Mouse (Mus musculus) mouse trophoblast stem cell (cell line): ENCODE measurements around the gene Tmem209.

Experiments
- in situ Hi-C, 2 experiments: fragments of 300-500 bp; cut with MseI, MboI; formaldehyde crosslinking; loops; 2 replicates in 1 of 2; 3 replicates in 1 of 2; pipeline ENCODE4 v1.15.1; 2025

The Tmem209 gene

DNA sequence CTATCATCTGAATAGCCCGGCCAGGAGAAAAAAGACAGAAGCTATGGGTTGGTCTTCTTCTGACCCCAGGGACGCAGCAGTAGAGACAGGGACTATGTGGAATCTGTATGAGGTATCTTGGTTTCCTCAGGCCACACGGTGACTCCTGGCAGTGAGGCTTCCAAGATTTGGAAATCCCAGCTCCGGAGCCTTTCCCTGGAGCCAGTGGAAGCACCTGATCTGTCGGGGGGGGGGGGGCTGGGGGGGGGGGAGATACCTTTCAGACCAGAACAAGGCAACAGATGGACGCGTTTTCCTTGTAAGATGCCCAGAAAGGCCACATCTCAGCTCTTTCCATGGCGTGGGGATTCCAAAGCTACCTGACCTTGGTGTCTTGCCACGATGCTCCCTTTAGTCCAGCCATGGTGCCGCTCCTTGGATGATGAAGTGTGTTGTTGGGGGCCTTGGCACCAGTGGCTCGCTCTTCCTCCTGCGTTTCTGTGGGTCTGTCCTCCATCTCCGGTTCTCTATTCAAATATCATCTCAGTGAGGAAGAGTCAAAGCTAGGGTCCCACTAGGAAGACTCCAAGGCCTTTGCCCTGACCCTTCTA lies 47.7 kb downstream of the Tmem209 start:
- in situ Hi-C loops, result no loop called here

DNA sequence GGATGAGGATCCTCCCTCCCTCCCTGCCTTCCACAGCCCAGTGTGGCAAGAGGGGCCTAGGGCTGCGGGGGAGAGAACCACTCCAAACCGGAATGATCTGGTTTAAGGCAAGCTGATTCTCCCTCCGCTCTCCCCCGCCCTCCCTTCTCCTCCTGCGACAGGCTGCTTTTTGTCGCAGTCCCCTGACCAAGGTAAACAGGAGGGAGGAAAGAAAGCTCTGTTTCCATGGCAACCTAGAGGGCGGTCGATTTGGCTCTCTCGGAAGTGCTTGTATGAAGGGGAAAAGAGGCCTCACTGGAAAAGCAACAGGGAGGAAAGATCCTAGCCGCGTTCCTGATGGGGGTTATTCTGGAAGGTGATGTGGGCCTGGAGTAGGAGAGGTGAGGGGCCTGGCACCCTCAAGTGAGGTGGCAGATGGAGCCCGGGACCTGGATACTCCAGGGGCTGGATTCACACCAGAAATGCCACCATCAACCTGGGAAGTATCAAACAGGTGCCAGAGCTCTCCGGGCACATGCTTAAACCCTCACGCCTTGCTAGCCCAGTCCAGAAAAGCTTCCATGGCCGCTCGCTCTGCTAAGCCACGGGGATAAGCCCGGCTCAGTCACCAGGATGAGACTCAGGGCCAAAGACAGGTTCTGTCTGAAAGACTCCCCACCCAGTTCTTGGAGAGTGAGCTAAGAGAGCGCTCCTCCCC lies 48.7 kb downstream of the Tmem209 start:
- in situ Hi-C loops, result no loop called here

DNA sequence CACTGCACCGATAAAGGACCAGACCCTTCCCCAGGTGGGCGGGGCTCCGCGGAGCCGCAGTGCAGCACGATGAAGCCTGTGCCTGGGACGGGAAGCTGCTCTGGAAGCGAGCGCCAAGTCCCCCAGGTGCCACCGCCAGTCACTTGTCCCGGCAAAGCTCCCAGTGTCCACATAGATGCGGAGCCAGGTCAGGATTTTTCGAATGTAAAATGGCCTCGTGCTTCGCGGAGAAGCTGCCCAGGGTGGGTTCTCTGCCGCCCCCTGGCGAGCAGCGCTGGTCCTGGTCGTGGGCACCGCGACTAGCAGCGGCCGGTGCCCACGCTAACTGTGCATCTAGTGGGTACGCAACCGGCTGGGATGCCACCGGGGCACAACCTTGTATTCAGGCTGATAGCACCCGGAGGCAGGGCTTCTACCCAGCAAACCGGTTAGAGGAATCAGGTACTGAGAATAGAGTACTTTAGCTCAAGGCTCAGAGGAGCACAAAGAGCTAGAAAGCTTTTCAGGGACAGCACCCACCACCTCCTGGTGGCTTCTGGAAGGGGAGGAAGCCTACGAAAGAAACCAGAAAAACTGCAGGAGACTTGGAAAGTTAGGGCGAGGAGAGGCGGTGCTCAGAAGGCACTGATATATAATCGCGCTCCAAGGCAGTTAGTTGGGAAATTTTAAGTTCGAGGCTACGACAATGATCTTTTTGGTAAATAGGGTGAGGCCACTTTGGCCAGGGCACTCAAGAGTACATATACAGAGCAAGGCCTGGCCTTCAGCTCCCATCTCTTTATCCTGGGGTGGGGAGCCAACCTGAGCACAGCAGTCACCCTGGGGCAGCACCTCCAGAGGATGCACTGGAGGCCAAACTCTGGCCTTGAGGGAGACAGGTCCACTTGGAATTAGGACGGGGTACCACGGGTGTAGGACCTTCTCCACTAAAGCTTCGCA lies 49.5 kb downstream of the Tmem209 start:
- in situ Hi-C loops, result no loop called here

DNA sequence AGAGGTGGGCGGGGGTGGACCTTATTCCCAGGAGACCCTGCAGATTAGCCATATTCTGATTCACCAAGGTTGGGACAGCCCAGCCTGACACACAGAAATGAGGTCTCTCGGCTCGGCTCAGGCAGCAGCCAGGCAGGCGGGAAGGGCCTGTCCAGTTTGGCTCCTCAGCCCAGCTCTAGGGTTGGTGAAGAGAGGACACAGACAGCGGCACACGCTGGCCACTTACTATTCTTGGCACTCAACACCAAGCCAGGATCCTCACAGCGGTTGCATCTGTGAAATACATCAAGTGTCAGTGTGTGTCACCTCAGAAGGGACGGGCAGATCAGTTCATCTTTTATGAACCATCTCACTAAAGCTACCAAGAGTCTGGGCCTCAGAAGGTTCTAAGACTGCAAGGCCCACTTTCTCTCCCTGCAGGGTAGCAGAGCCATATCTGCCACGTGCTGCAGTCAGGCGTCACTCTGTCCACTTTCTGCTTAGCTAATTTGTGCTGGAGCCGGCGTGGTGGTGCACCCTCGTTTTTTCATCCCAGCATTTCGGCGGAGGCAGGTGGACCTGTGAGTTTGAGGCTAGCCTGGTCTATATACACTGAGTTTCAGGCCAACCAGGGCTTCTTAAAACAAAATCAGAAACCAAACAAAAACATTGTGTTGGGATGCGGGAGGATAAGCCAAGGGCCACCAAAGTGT lies 50.4 kb downstream of the Tmem209 start:
- in situ Hi-C loops, result no loop called here

DNA sequence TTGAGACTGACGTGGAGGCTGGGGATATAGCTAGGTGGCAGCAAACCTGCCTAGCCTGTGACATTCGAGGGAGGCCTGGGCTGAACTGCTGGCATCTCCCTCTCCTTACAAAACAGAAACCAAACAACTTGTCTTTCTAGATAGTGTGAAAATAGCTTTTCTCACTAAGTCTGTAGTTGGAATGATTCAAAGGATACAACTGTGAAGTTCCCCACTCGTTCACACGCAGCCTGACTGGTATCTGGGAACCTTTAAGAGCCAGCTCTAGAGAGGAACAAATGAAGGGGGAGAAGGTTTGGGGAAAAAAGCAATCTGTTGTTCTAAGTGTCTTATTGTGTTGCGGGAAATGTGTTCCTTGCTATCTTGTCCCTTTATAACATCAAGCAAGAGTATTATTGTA lies 51.0 kb downstream of the Tmem209 start:
- in situ Hi-C loops, result no loop called here

DNA sequence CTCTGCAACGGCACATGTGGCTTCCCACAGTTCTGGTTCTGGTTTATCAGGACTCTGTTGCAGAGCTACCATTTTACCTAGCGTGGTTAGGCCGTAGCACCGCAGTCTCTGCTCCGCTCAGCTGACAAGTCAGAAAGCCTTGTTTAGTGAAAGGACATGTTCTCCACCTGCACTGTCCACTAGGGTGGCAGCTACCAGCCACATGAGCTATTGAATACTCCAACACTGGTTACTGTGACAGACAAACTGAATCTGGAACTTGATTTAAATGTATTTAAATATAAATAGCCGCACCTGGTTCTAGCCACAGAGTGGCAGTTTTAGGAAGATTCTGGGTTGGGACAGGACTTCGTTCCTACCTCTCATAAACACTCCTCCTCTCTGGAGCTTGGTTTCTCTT lies 52.6 kb downstream of the Tmem209 start:
- in situ Hi-C loops, result no loop called here

DNA sequence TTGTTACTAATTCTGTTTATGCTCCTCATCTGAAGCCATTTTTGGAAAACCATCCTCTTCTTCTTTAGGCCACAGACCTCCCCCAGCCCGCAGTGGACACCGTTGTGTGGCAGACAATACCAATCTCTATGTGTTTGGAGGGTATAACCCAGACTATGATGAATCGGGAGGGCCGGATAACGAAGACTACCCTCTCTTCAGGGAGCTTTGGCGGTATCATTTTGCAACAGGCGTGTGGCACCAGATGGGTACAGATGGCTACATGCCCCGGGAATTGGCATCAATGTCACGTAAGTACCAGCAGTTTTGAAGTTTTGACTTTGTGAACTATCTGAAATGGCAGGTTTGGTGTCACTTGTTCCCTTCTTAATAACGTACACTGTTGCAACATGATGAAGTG lies 70.0 kb downstream of the Tmem209 start:
- in situ Hi-C loops, result no loop called here

DNA sequence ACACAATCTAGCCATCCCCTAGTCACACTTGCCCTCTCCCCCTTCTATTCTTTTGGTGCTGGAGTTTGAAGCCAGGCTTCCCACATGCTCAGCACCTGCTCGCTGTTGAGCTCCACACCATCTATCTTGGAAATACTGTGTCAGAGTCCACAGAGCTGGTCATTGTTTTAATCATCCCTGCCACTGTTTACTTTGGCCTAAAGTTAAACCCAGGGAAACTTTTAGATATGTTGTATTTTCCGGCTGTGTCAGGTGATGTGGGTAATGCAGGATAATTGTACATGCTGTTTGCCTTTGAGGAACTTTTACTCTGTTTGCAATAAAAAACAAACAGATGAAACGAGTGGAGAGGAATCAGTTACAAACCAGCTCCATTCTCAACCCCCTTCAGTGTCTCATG lies 72.5 kb downstream of the Tmem209 start:
- in situ Hi-C loops, result no loop called here

DNA sequence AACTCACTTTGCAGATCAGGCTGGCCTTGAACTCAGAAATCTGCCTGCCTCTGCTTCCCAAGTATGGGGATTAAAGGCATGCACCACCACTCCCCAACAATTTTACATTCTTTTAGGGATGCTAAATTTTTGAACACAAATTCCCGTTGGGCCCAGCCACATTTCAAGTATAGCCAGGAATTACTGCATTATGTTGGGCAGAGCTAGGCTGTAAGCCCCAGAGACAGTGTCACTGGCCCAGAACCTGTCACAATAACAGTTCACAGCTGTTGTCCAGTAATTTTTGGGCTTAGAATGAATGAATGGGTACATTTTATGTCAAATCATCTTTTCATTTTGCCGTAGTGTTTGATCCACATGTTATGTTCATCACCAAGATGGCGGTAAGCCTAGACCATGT lies 73.1 kb downstream of the Tmem209 start:
- in situ Hi-C loops, result no loop called here

DNA sequence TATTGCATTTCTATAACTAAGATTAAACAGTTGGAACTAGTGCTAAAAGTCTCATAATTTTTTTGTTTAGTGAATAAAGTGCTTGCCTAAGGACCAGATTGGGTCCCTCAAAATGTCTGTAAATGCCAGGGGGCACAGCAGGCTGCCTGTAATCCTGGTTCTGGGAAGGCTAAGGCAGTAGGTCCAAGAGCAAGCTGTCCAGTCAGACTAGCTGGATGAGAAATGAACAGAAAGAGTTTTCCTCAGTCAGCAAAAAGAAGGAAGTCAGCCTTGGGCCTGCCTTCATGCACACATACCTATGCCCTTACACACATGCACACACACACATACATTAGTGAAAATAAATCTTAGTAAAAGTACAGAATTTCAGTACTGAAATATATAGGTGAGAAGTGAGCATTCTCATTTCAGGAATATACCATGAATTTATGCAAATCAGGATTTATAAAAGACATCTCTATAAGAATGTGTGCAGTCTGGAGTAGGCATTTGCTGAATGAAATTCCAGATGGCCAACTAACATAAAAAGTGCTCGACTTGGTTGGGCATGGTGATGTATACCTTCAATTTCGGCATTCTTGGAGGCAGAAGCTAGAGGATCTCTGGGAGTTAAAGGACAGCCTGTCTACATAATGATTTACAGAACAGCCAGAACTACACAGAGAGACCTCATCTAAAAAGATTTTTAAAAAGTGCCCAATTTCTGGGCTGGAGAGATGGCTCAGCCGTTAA lies 77.0 kb downstream of the Tmem209 start:
- in situ Hi-C loops, result no loop called here
